ENCODE assay signal across 27 mouse cellular contexts in genomic region chr13:72393366-72393765, GRCm38 (mm10).
DNase-seq lines count a peak whose midpoint lies in the region; ATAC-seq and TF ChIP-seq lines count a peak whose summit lies in the region.
"Had no signal": no experiment of that assay in that cellular context is flagged by ENCODE, and none has a peak within 500 bp of the region (broad histone marks: within the 10 kb centered on the region; RNA-seq: fewer than 3 reads in every experiment).

No protein-coding gene starts in this region.

- H3K9ac ChIP-seq in heart, embryonic 12.5 days: no peak overlapping the region
- no peak overlapping the region for H3K9ac ChIP-seq in intestine, postnatal 0 days (ENCODE audit: low read depth, low read length)
- H3K9ac ChIP-seq: embryonic facial prominence, embryonic 13.5 days; hindbrain, embryonic 13.5 days; intestine, embryonic 15.5 days had no signal

- H3K9me3 ChIP-seq in heart, embryonic 12.5 days (replicated peaks): no peaks in the 10 kb centered on the region
- no peaks in the 10 kb centered on the region for H3K9me3 ChIP-seq in intestine, postnatal 0 days (ENCODE audit: control insufficient read depth)
- H3K9me3 ChIP-seq: embryonic facial prominence, embryonic 10.5 days; embryonic facial prominence, embryonic 13.5 days; heart, embryonic 10.5 days; hindbrain, embryonic 10.5 days; hindbrain, embryonic 13.5 days; intestine, embryonic 15.5 days had no signal

- peak; percentile 42 for DNase-seq in heart, adult 11 months
- DNase-seq in adipocyte (ENCODE audit: low spot score): peak; percentile 4
- peak; percentile 73 for DNase-seq in gonadal fat pad, adult 2 months (ENCODE audit: low read depth)
- DNase-seq in lung, postnatal 14 days: peak; percentile 4
- no peak for DNase-seq in left cerebral cortex, postnatal 10 days (ENCODE audit: extremely low spot score in 1 of 2, low spot score in 2 of 2)
- DNase-seq: adrenal gland, postnatal 10 days; cerebellum, adult 11 months; cerebellum, adult 2 months; cerebellum, adult 9-11 months; cerebellum, postnatal 36 days; embryo, embryonic 11 days; gastrocnemius, adult 2 months; gastrocnemius, postnatal 14 days; heart, adult 2 months had no signal

- no peak for TF ChIP-seq CTCF in intestine, postnatal 0 days (IDR thresholded peaks at IDR 0.05; ENCODE audit: low read depth)

- no peak overlapping the region for H3K4me3 ChIP-seq in heart, embryonic 12.5 days
- no peak overlapping the region for H3K4me3 ChIP-seq in intestine, postnatal 0 days (ENCODE audit: low read depth, low read length)
- H3K4me3 ChIP-seq: embryonic facial prominence, embryonic 10.5 days; embryonic facial prominence, embryonic 13.5 days; erythroblast, embryonic 14.5 days; gastrocnemius, adult 2 months; heart, adult 2 months; heart, embryonic 10.5 days; hindbrain, embryonic 10.5 days; hindbrain, embryonic 13.5 days; intestine, embryonic 15.5 days had no signal

- H3K4me2 ChIP-seq in heart, embryonic 12.5 days: no peak overlapping the region
- H3K4me2 ChIP-seq in intestine, postnatal 0 days (replicated peaks; ENCODE audit: low read depth): no peak overlapping the region
- H3K4me2 ChIP-seq: embryonic facial prominence, embryonic 13.5 days; hindbrain, embryonic 13.5 days; intestine, embryonic 15.5 days had no signal

- 88% methylated on average over 2 of the region's 2 CpGs for WGBS in heart, embryonic 12.5 days
- 98% methylated on average over 2 of the region's 2 CpGs for WGBS in intestine, postnatal 0 days

- no peaks in the 10 kb centered on the region for H3K4me1 ChIP-seq in heart, embryonic 12.5 days (replicated peaks)
- no peaks in the 10 kb centered on the region for H3K4me1 ChIP-seq in intestine, postnatal 0 days (replicated peaks; ENCODE audit: control insufficient read depth, insufficient read depth, low read length)
- H3K4me1 ChIP-seq: embryonic facial prominence, embryonic 13.5 days; heart, embryonic 10.5 days; hindbrain, embryonic 13.5 days; intestine, embryonic 15.5 days had no signal

- no peaks in the 10 kb centered on the region for H3K36me3 ChIP-seq in heart, embryonic 12.5 days
- no peaks in the 10 kb centered on the region for H3K36me3 ChIP-seq in intestine, postnatal 0 days (ENCODE audit: control insufficient read depth, insufficient read depth)
- H3K36me3 ChIP-seq: embryonic facial prominence, embryonic 10.5 days; embryonic facial prominence, embryonic 13.5 days; heart, embryonic 10.5 days; hindbrain, embryonic 10.5 days; hindbrain, embryonic 13.5 days; intestine, embryonic 15.5 days had no signal

- no peak overlapping the region for H3K27ac ChIP-seq in heart, embryonic 12.5 days (ENCODE audit: poor library complexity, severe bottlenecking)
- H3K27ac ChIP-seq in intestine, postnatal 0 days (ENCODE audit: low read depth, low read length): no peak overlapping the region
- H3K27ac ChIP-seq: embryonic facial prominence, embryonic 10.5 days; embryonic facial prominence, embryonic 13.5 days; gastrocnemius, adult 2 months; heart, adult 2 months; heart, embryonic 10.5 days; hindbrain, embryonic 10.5 days; hindbrain, embryonic 13.5 days; intestine, embryonic 15.5 days had no signal

- H3K27me3 ChIP-seq in heart, embryonic 12.5 days (replicated peaks): no peaks in the 10 kb centered on the region
- H3K27me3 ChIP-seq in intestine, postnatal 0 days (replicated peaks; ENCODE audit: control insufficient read depth, insufficient read depth, low read length): no peaks in the 10 kb centered on the region
- H3K27me3 ChIP-seq: embryonic facial prominence, embryonic 13.5 days; hindbrain, embryonic 13.5 days; intestine, embryonic 15.5 days had no signal

- no peak for ATAC-seq in heart, embryonic 12.5 days (ENCODE audit: insufficient number of reproducible peaks, low FRiP score)
- ATAC-seq in intestine, postnatal 0 days: no peak
- ATAC-seq in frontal cortex, adult (ENCODE audit: low TSS enrichment): no peak
- ATAC-seq: activated CD4-positive, CD25-positive, alpha-beta regulatory T cell, adult 4 months; forebrain, embryonic 16.5 days; hindbrain, embryonic 16.5 days; intestine, embryonic 15.5 days had no signal

- intact Hi-C loops in left cerebral cortex, postnatal 10 days (cut with DNase I): no loop called here

Comparison
In these comparisons a context has a peak if more than half of its experiments do, and no peak if none do; other contexts are left out.
1. DNase-seq: peak in heart, adult 11 months (single experiment), adipocyte (single experiment), gonadal fat pad, adult 2 months (single experiment) and lung, postnatal 14 days (single experiment); none in left cerebral cortex, postnatal 10 days (0 of 2).